Mouse (Mus musculus): Measurements from ENCODE around the gene Pgm5.

DNA sequence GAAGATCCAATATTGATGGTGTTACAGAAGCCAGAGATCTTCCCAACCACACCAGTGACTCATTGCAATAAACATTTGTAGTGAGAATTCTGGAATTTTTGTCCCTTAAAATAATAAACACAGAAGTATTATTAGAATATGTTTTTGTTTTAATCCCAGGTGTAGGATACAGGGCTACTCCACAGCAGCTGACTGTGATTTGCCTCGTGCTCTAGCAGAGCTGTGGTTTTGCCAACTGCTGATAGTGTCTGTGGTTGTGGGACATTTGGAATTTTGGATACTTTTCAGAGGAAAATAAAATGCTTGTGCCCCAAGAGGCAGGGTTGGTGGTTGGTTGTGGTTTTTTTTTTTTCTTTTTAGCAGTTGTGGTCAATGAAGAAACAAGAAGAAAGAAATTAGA, 143.6 kb downstream of the Pgm5 start:
- TF ChIP-seq EP300 (IDR thresholded peaks at IDR 0.05; ENCODE audit: low read depth) (no peak), CTCF (IDR thresholded peaks at IDR 0.05; ENCODE audit: low read depth) (no peak)
